Mouse (Mus musculus) limb, embryonic 13.5 days (tissue): Measurements from ENCODE around the gene Spata16. TPM values are rescaled to one million over a fixed set of nuclear protein-coding genes. Genes with fewer than 3 reads are reported as not detected.

Experiments used
- ATAC-seq: fragments of 200-750 bp; cut with Nextera tagmentation; 2 replicates; pipeline ENCODE4 v1.8.0; 2017; ENCODE audit warnings: low read depth, moderate number of reproducible peaks, moderate TSS enrichment; ENCODE audit not compliant: low FRiP score
- H3K27ac ChIP-seq: fragments of 300-500 bp; sonication (generic); 2 replicates; pipeline ENCODE4 v1.5.1; 2015; ENCODE audit warnings: inconsistent platforms, mild to moderate bottlenecking, moderate library complexity
- H3K27me3 ChIP-seq: fragments of 300-500 bp; sonication (generic); 2 replicates; pipeline ENCODE4 v1.6.1; 2015; ENCODE audit warnings: mild to moderate bottlenecking, inconsistent platforms
- H3K36me3 ChIP-seq: fragments of 300-500 bp; sonication (generic); 2 replicates; pipeline ENCODE4 v1.6.1; 2015; ENCODE audit warnings: inconsistent platforms, mild to moderate bottlenecking, moderate library complexity
- H3K4me1 ChIP-seq: fragments of 300-500 bp; sonication (generic); 2 replicates; pipeline ENCODE4 v1.6.1; 2015; ENCODE audit warnings: inconsistent platforms
- H3K4me2 ChIP-seq: fragments of 300-500 bp; sonication (generic); replicated peaks from 2 replicates; pipeline ENCODE4 v1.6.1; 2015; ENCODE audit warnings: inconsistent platforms, mild to moderate bottlenecking, moderate library complexity
- H3K4me3 ChIP-seq: fragments of 300-500 bp; sonication (generic); 2 replicates; pipeline ENCODE4 v1.5.1; 2015; ENCODE audit warnings: moderate library complexity, mild to moderate bottlenecking, inconsistent platforms
- H3K9ac ChIP-seq: fragments of 300-500 bp; sonication (generic); 2 replicates; pipeline ENCODE4 v1.6.1; 2015; ENCODE audit warnings: mild to moderate bottlenecking, inconsistent platforms
- H3K9me3 ChIP-seq: fragments of 300-500 bp; sonication (generic); 2 replicates; pipeline ENCODE4 v1.6.1; 2016; ENCODE audit warnings: inconsistent platforms
- WGBS: fragments of 180-500 bp; shearing (Covaris S2); methylation state at CpG from one replicate; pipeline ENCODE4 v1.1.7; 2015; 5-methylcytosine and 5-hydroxymethylcytosine counted together
- polyA plus RNA-seq: library from polyadenylated mRNA; unstranded; fragments of >200 nt; fragmentation: Nextera tagmentation; extraction: Ambion mirVana; gene quantifications from 2 replicates; pipeline ENCODE4 v1.2.1, GENCODE M21; 2015

The Spata16 gene
- polyA plus RNA-seq, 1 experiment from 2014 or later, result not detected

GRCm38 (mm10) chr3:26835051-26835755 is 197.8 kb downstream of the Spata16 start:
- no peak overlapping the region for H3K4me3 ChIP-seq
- H3K9me3 ChIP-seq, result no peaks in the 10 kb centered on the region
- no peak overlapping the region for H3K4me2 ChIP-seq
- H3K36me3 ChIP-seq, result no peaks in the 10 kb centered on the region
- 91% methylated on average over 17 of the region's 17 CpGs for WGBS
- no peak for ATAC-seq
- no peak overlapping the region for H3K27ac ChIP-seq
- no peaks in the 10 kb centered on the region for H3K27me3 ChIP-seq
- H3K9ac ChIP-seq, result no peak overlapping the region
- H3K4me1 ChIP-seq, result 0 out of 2 replicates have a peak, but pooled peaks cover 5% of the 10 kb centered on the region

DNA sequence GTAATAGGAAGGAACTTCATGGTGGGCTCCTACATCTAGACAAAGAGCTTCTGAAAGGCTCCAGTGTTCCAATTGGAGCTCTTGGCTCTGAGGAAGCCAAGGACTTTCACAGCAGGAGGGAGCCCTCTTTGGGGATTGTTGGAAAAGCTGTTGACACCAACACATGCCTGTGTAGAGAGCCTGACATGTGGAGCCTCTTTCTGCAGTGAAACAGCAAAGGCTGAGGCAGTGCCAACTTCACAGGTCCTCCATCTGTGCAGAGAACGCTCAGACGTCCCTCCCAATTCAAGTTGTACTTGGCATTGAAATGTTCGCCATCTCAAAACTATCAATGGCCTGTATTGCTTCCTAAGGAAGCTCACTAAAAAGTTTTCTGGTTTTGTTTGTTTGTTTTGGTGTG is 207.6 kb downstream of the Spata16 start:
- no peak for ATAC-seq
- no peak overlapping the region for H3K9ac ChIP-seq

GRCm38 (mm10) chr3:26847935-26848334 is 210.5 kb downstream of the Spata16 start:
- H3K4me2 ChIP-seq, result no peak overlapping the region
- no peaks in the 10 kb centered on the region for H3K36me3 ChIP-seq
- no peak for ATAC-seq
- H3K4me1 ChIP-seq, result no peaks in the 10 kb centered on the region
- H3K27me3 ChIP-seq, result no peaks in the 10 kb centered on the region
- no peaks in the 10 kb centered on the region for H3K9me3 ChIP-seq
- H3K4me3 ChIP-seq, result no peak overlapping the region
- no peak overlapping the region for H3K27ac ChIP-seq
- H3K9ac ChIP-seq, result no peak overlapping the region
- WGBS, result 78% methylated on average over 5 of the region's 5 CpGs

More for the DNA sequence above, 207.6 kb downstream of the Spata16 start:
- Histone ChIP-seq H3K36me3 (no peaks in the 10 kb centered on the region), H3K4me3 (no peak overlapping the region), H3K4me1 (no peaks in the 10 kb centered on the region), H3K9me3 (no peaks in the 10 kb centered on the region), H3K4me2 (no peak overlapping the region), H3K27me3 (no peaks in the 10 kb centered on the region), H3K27ac (no peak overlapping the region)
- 90% methylated on average over 3 of the region's 3 CpGs for WGBS

- ATAC-seq, result no peak
- H3K4me1 ChIP-seq, result no peaks in the 10 kb centered on the region
- no peaks in the 10 kb centered on the region for H3K36me3 ChIP-seq
- no peak overlapping the region for H3K9ac ChIP-seq
- H3K27me3 ChIP-seq, result no peaks in the 10 kb centered on the region
- H3K27ac ChIP-seq, result no peak overlapping the region
- no peaks in the 10 kb centered on the region for H3K9me3 ChIP-seq
- no peak overlapping the region for H3K4me3 ChIP-seq
- no peak overlapping the region for H3K4me2 ChIP-seq
Observed at GRCm38 (mm10) chr3:26850207-26850606, 212.8 kb downstream of the Spata16 start.

DNA sequence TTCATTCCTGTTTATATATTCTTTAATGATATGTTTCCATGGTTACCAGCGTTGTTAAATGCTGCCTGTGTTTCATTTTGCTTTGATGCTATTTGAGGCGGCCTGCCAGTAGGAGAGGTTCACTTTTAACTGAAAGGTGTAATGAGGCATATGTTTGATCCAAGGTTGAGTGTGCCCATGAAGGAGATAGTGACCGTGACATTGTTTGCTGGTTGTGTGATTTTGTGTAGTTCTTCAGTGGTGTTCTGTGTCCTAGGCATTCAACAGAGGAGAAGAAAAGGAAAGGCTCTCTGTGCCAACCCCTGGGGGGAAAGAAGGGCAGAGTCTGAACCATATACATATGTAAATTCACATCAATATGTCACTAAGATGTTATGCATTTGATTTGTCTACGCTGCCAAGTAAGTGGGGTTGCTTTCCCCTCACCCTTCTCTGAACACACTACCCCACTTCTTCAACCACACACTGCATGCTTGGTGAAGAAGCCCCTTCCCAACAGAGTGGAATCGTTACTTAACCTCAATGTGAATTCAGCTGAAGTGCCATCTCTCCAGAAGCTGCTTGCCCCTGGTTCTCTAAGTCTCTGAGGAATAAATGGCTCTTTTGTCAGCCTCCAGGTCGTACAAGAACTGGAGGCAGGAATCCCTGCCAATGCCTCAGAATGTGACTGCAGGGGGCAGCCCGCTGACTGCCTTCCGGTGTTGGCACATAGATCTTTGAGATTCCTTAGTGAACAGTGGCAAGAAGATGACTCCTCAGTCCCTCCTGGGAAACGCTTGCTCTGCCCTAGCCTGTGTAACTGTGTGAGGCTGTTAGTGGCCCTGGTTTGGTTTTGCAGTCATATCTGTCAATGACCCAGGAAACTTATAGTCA is 213.5 kb downstream of the Spata16 start:
- H3K4me3 ChIP-seq, result no peak overlapping the region
- H3K9me3 ChIP-seq, result no peaks in the 10 kb centered on the region
- H3K27ac ChIP-seq, result no peak overlapping the region
- no peak for ATAC-seq
- WGBS, result 62% methylated on average over 9 of the region's 9 CpGs
- no peaks in the 10 kb centered on the region for H3K36me3 ChIP-seq
- H3K4me1 ChIP-seq, result no peaks in the 10 kb centered on the region
- no peaks in the 10 kb centered on the region for H3K27me3 ChIP-seq
- no peak overlapping the region for H3K4me2 ChIP-seq
- no peak overlapping the region for H3K9ac ChIP-seq

- 84% methylated on average over 5 of the region's 5 CpGs for WGBS
- Histone ChIP-seq H3K27me3 (no peaks in the 10 kb centered on the region), H3K27ac (no peak overlapping the region), H3K4me3 (no peak overlapping the region), H3K9ac (no peak overlapping the region), H3K4me2 (no peak overlapping the region), H3K4me1 (no peaks in the 10 kb centered on the region), H3K36me3 (no peaks in the 10 kb centered on the region), H3K9me3 (no peaks in the 10 kb centered on the region)
- ATAC-seq, result no peak
Observed at GRCm38 (mm10) chr3:26853557-26853956, 216.1 kb downstream of the Spata16 start.

GRCm38 (mm10) chr3:26874706-26875105 is 237.3 kb downstream of the Spata16 start:
- H3K4me2 ChIP-seq, result no peak overlapping the region
- H3K27ac ChIP-seq, result no peak overlapping the region
- no peak overlapping the region for H3K9ac ChIP-seq
- WGBS, result 81% methylated on average over 2 of the region's 2 CpGs
- H3K27me3 ChIP-seq, result no peaks in the 10 kb centered on the region
- H3K9me3 ChIP-seq, result no peaks in the 10 kb centered on the region
- no peak for ATAC-seq
- H3K36me3 ChIP-seq, result no peaks in the 10 kb centered on the region
- H3K4me1 ChIP-seq, result no peaks in the 10 kb centered on the region
- no peak overlapping the region for H3K4me3 ChIP-seq

DNA sequence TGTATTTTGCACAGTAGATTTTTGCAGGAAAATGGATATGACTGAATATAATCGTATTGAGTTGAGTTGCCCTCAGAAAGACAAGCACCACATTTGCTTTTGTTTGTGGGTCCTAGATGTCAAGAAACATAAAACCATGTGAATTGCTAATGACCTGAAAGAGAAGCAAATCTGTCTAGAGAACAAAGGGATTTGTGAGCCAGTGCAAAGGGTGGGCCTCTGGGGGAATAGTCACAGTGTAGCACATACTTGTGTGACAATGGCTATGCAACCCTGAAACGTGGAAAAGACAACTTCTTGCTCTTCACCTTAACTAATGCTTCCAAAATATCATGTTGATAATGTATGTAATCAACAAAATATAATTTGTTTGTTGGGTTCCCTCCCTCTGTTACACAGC is 239.9 kb downstream of the Spata16 start:
- no peaks in the 10 kb centered on the region for H3K36me3 ChIP-seq
- WGBS, result 65% methylated on average over 2 of the region's 2 CpGs
- no peak overlapping the region for H3K4me2 ChIP-seq
- H3K4me1 ChIP-seq, result no peaks in the 10 kb centered on the region
- no peak overlapping the region for H3K4me3 ChIP-seq
- no peak for ATAC-seq
- no peaks in the 10 kb centered on the region for H3K9me3 ChIP-seq
- H3K9ac ChIP-seq, result no peak overlapping the region
- H3K27ac ChIP-seq, result no peak overlapping the region
- no peaks in the 10 kb centered on the region for H3K27me3 ChIP-seq

- Histone ChIP-seq H3K27me3 (no peaks in the 10 kb centered on the region), H3K36me3 (no peaks in the 10 kb centered on the region), H3K4me1 (no peaks in the 10 kb centered on the region), H3K9me3 (no peaks in the 10 kb centered on the region), H3K9ac (no peak overlapping the region), H3K4me2 (no peak overlapping the region), H3K4me3 (no peak overlapping the region), H3K27ac (no peak overlapping the region)
- ATAC-seq, result no peak
- whole genome bisulfite sequencing, result 72% methylated on average over 1 of the region's 1 CpGs
Observed at GRCm38 (mm10) chr3:26916607-26917006, 279.2 kb downstream of the Spata16 start.

DNA sequence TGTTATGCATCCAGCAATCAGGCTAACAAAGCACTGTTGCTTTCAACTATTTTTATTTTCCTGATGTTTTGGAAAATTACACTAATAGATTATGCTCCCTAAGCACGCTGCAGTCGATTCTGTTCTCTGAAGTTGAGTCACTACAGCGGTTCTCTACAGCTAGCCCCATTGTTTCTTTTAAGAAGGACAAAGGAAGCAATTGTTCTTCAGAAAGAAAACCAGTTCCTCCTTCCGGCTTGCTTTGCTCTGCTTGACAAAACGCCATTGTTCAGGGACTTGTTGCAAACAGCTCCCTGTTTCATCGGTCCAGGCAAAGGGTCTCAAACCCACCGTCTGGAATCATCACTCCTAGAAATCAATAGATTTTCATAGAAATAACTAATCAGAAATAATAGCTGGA is 283.6 kb downstream of the Spata16 start:
- Histone ChIP-seq H3K4me3 (no peak overlapping the region), H3K27me3 (no peaks in the 10 kb centered on the region), H3K4me1 (no peaks in the 10 kb centered on the region), H3K36me3 (no peaks in the 10 kb centered on the region), H3K9me3 (no peaks in the 10 kb centered on the region), H3K27ac (no peak overlapping the region), H3K9ac (no peak overlapping the region), H3K4me2 (no peak overlapping the region)
- ATAC-seq, result no peak
- WGBS, result 71% methylated on average over 7 of the region's 7 CpGs

GRCm38 (mm10) chr3:26921576-26921975 is 284.2 kb downstream of the Spata16 start:
- no peaks in the 10 kb centered on the region for H3K36me3 ChIP-seq
- H3K9me3 ChIP-seq, result no peaks in the 10 kb centered on the region
- H3K4me1 ChIP-seq, result no peaks in the 10 kb centered on the region
- WGBS, result 87% methylated on average over 2 of the region's 2 CpGs
- H3K4me2 ChIP-seq, result no peak overlapping the region
- no peak for ATAC-seq
- H3K9ac ChIP-seq, result no peak overlapping the region
- H3K27ac ChIP-seq, result no peak overlapping the region
- no peak overlapping the region for H3K4me3 ChIP-seq
- no peaks in the 10 kb centered on the region for H3K27me3 ChIP-seq

DNA sequence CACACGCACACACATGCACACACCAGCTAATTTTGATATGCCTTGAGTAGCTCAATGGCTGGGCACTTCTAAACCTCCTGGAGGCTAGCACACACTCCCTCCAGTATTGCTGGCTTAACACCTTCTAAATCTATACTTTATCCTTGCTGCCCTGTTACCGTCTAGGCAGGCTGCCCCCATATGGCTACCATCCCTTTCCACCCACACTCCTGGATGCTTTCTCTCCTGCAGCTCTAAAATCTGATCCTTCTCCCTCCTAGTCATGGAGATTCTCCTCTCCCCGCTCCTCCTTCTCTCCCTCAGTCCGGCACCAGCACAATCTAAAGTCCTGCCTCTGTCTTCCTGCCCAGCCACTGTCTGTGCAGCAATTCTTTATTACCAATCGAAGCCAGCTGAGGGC is 286.0 kb downstream of the Spata16 start:
- ATAC-seq, result no peak
- no peaks in the 10 kb centered on the region for H3K4me1 ChIP-seq
- no peaks in the 10 kb centered on the region for H3K27me3 ChIP-seq
- H3K36me3 ChIP-seq, result no peaks in the 10 kb centered on the region
- no peak overlapping the region for H3K4me2 ChIP-seq
- 67% methylated on average over 5 of the region's 5 CpGs for WGBS
- H3K9me3 ChIP-seq, result no peaks in the 10 kb centered on the region
- H3K27ac ChIP-seq, result no peak overlapping the region
- H3K9ac ChIP-seq, result no peak overlapping the region
- H3K4me3 ChIP-seq, result no peak overlapping the region
